Mouse (Mus musculus): Measurements from ENCODE around the gene Mxi1. TPM values are rescaled to one million over a fixed set of nuclear protein-coding genes. Genes with fewer than 3 reads are reported as not detected.

Mxi1 gene
- polyA plus RNA-seq, 2 experiments = 25.8 to 40.1 TPM

DNA sequence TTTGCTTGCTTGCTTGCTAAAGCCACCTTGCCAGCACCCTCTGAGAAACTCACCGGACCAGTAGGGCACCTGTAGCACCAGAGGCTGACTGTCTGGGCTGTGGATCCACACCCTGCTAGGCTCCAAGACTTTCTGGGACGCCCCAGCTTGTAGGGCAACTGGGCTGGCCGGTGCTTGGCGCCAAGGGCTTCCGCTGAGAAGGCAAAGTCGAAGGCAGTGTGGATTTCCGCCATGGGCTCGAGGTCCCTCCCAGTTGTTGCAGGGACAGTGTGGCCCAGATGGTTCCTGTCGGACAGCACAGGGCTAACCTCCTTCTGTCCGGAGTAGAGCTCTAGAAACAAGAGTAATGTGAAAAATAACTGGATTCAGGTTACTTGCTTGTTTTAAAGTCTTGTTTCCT is 11.0 kb downstream of the Mxi1 start:
- no peak for ATAC-seq (ENCODE audit: low FRiP score, low read depth)
- H3K27ac ChIP-seq (replicated peaks; ENCODE audit: low read depth, low read length) = no peak overlapping the region

DNA sequence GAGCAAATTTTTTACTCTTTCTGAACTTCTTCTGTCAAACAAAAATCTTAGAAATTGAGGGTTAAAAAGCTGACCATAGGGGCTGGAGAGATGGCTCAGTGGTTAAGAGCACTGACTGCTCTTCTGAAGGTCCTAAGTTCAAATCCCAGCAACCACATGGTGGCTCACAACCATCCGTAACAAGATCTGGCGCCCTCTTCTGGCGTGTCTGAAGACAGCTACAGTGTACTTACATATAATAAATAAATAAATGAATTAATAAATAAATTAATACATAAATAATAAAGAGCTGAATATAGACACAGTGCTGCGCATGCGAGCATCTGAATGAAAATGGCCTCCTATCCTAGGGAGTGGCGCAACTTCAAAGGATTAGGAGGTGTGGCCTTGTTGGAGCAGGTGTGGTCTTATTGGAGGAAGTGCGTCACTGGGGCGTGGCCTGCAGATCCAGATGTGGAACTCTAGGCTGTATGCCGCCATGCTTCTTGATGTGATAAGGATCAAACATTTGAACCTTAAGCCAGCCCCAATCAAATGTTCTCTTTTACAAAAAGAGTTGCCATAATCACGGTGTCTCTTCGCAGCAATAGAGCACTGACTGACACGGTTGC is 12.2 kb downstream of the Mxi1 start:
- Histone ChIP-seq H3K36me3 (ENCODE audit: control insufficient read depth, insufficient read depth, low read length) (no peaks in the 10 kb centered on the region), H3K4me3 (replicated peaks; ENCODE audit: low read length) (no peak overlapping the region), H3K4me1 (ENCODE audit: control insufficient read depth, insufficient read depth, low read length) (peaks cover 18% of the 10 kb centered on the region), H3K4me2 (replicated peaks; ENCODE audit: low read depth, low read length, severe bottlenecking) (no peak overlapping the region), H3K27ac (replicated peaks; ENCODE audit: low read depth, low read length) (no peak overlapping the region), H3K9me3 (ENCODE audit: control insufficient read depth, low read length) (no peaks in the 10 kb centered on the region), H3K27me3 (ENCODE audit: control insufficient read depth, insufficient read depth, low read length) (no peaks in the 10 kb centered on the region), H3K9ac (ENCODE audit: low read depth, low read length, severe bottlenecking) (no peak overlapping the region)
- ATAC-seq (ENCODE audit: low FRiP score, low read depth) = no peak
- TF ChIP-seq POLR2A (IDR thresholded peaks at IDR 0.05; ENCODE audit: borderline replicate concordance, extremely low read depth, insufficient read depth, insufficient read length) = no peak
- no peak for DNase-seq (ENCODE audit: low spot score)
- 90% methylated on average over 12 of the region's 12 CpGs for WGBS

More for the DNA sequence above, 11.0 kb downstream of the Mxi1 start:
- DNase-seq (ENCODE audit: low spot score) = no peak
- Histone ChIP-seq H3K4me3 (replicated peaks; ENCODE audit: low read length) (no peak overlapping the region), H3K4me2 (replicated peaks; ENCODE audit: low read depth, low read length, severe bottlenecking) (no peak overlapping the region), H3K27me3 (ENCODE audit: control insufficient read depth, insufficient read depth, low read length) (no peaks in the 10 kb centered on the region), H3K9ac (ENCODE audit: low read depth, low read length, severe bottlenecking) (0 out of 2 replicates have a peak overlapping the region, but pooled peaks have one; percentile 16), H3K36me3 (ENCODE audit: control insufficient read depth, insufficient read depth, low read length) (no peaks in the 10 kb centered on the region), H3K4me1 (ENCODE audit: control insufficient read depth, insufficient read depth, low read length) (peaks cover 18% of the 10 kb centered on the region), H3K9me3 (ENCODE audit: control insufficient read depth, low read length) (no peaks in the 10 kb centered on the region)
- no peak for TF ChIP-seq POLR2A (IDR thresholded peaks at IDR 0.05; ENCODE audit: borderline replicate concordance, extremely low read depth, insufficient read depth, insufficient read length)
- 68% methylated on average over 10 of the region's 10 CpGs for WGBS

GRCm38 (mm10) chr19:53324866-53325265 is 14.5 kb downstream of the Mxi1 start:
- H3K9me3 ChIP-seq (ENCODE audit: control insufficient read depth, low read length) = no peaks in the 10 kb centered on the region
- TF ChIP-seq POLR2A (IDR thresholded peaks at IDR 0.05; ENCODE audit: borderline replicate concordance, extremely low read depth, insufficient read depth, insufficient read length) = no peak
- no peaks in the 10 kb centered on the region for H3K27me3 ChIP-seq (ENCODE audit: control insufficient read depth, insufficient read depth, low read length)
- peak overlapping the region; percentile 50; the same call in 1 of the 2 replicates for H3K4me2 ChIP-seq (replicated peaks; ENCODE audit: low read depth, low read length, severe bottlenecking)
- no peak for DNase-seq (ENCODE audit: low spot score)
- 0 out of 2 replicates have a peak overlapping the region, but pooled peaks have one; percentile 29 for H3K9ac ChIP-seq (ENCODE audit: low read depth, low read length, severe bottlenecking)
- H3K27ac ChIP-seq (replicated peaks; ENCODE audit: low read depth, low read length) = no peak overlapping the region
- peaks cover 18% of the 10 kb centered on the region for H3K4me1 ChIP-seq (ENCODE audit: control insufficient read depth, insufficient read depth, low read length)
- no peak for ATAC-seq (ENCODE audit: low FRiP score, low read depth)
- no peak overlapping the region for H3K4me3 ChIP-seq (replicated peaks; ENCODE audit: low read length)
- 52% methylated on average over 6 of the region's 6 CpGs for WGBS
- H3K36me3 ChIP-seq (ENCODE audit: control insufficient read depth, insufficient read depth, low read length) = no peaks in the 10 kb centered on the region

GRCm38 (mm10) chr19:53325578-53326295 is 15.4 kb downstream of the Mxi1 start:
- DNase-seq (ENCODE audit: low spot score) (peak; percentile 48), ATAC-seq (ENCODE audit: low FRiP score, low read depth) (no peak)
- no peak for TF ChIP-seq POLR2A (IDR thresholded peaks at IDR 0.05; ENCODE audit: borderline replicate concordance, extremely low read depth, insufficient read depth, insufficient read length)
- Histone ChIP-seq H3K36me3 (ENCODE audit: control insufficient read depth, insufficient read depth, low read length) (no peaks in the 10 kb centered on the region), H3K4me3 (replicated peaks; ENCODE audit: low read length) (peak overlapping the region; percentile 29), H3K4me2 (replicated peaks; ENCODE audit: low read depth, low read length, severe bottlenecking) (peak overlapping the region; percentile 50), H3K27me3 (ENCODE audit: control insufficient read depth, insufficient read depth, low read length) (no peaks in the 10 kb centered on the region), H3K4me1 (ENCODE audit: control insufficient read depth, insufficient read depth, low read length) (peaks cover 24% of the 10 kb centered on the region), H3K9ac (ENCODE audit: low read depth, low read length, severe bottlenecking) (peak overlapping the region; percentile 29), H3K9me3 (ENCODE audit: control insufficient read depth, low read length) (no peaks in the 10 kb centered on the region), H3K27ac (replicated peaks; ENCODE audit: low read depth, low read length) (0 out of 2 replicates have a peak overlapping the region, but pooled peaks have one; percentile 9)
- 17% methylated on average over 27 of the region's 27 CpGs for WGBS

DNA sequence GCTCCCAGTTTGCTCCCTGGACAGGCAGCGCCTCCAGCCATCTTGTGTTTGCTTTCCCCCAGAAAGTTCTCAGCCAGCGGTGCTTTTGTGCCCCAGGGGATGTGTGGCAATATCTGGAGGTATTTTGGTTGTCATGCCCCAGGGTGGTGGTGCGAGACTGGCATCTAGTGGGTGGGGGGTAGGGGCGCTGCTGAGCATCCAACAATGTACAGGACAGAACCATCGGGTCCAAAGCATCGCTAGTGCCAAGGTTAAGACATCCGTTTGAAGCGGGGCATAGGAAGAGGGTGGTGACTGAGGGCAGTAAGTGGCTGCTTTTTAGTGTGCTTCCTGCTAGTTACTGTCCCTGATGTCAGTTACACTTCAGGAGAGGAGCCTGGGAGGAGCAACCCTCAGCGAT is 17.8 kb downstream of the Mxi1 start:
- Histone ChIP-seq H3K4me2 (replicated peaks; ENCODE audit: low read depth, low read length, severe bottlenecking) (no peak overlapping the region), H3K4me1 (ENCODE audit: control insufficient read depth, insufficient read depth, low read length) (peaks cover 27% of the 10 kb centered on the region), H3K9ac (ENCODE audit: low read depth, low read length, severe bottlenecking) (no peak overlapping the region), H3K27me3 (ENCODE audit: control insufficient read depth, insufficient read depth, low read length) (no peaks in the 10 kb centered on the region), H3K4me3 (replicated peaks; ENCODE audit: low read length) (no peak overlapping the region), H3K9me3 (ENCODE audit: control insufficient read depth, low read length) (no peaks in the 10 kb centered on the region), H3K27ac (replicated peaks; ENCODE audit: low read depth, low read length) (no peak overlapping the region), H3K36me3 (ENCODE audit: control insufficient read depth, insufficient read depth, low read length) (peaks cover 14% of the 10 kb centered on the region)
- ATAC-seq (ENCODE audit: low FRiP score, low read depth) = no peak
- DNase-seq (ENCODE audit: low spot score) = no peak
- no peak for TF ChIP-seq POLR2A (IDR thresholded peaks at IDR 0.05; ENCODE audit: borderline replicate concordance, extremely low read depth, insufficient read depth, insufficient read length)
- 69% methylated on average over 9 of the region's 9 CpGs for WGBS
